Mouse (Mus musculus): ENCODE results near the gene Gm4491. TPM values are rescaled to one million over a fixed set of nuclear protein-coding genes. Genes with fewer than 3 reads are reported as not detected.
"Not testable (repeated sequence)": the region's sequence is repeated elsewhere in the genome, so short reads cannot be mapped to it uniquely, and the experiment has no call there.

The Gm4491 gene
- polyA plus RNA-seq, 1 experiment from 2014 or later = not detected

GRCm38 (mm10) chr14:57075537-57075936 lies 40.1 kb downstream of the Gm4491 start:
- no peaks in the 10 kb centered on the region for H3K4me1 ChIP-seq
- no peaks in the 10 kb centered on the region for H3K27me3 ChIP-seq
- 81% methylated on average over 6 of the region's 6 CpGs for WGBS
- H3K4me2 ChIP-seq (replicated peaks) = no peak overlapping the region
- no peaks in the 10 kb centered on the region for H3K9me3 ChIP-seq
- no peak overlapping the region for H3K27ac ChIP-seq
- no peak for ATAC-seq (ENCODE audit: insufficient number of reproducible peaks, insufficient read depth, low FRiP score, low TSS enrichment)
- no peaks in the 10 kb centered on the region for H3K36me3 ChIP-seq
- no peak overlapping the region for H3K9ac ChIP-seq
- H3K4me3 ChIP-seq = no peak overlapping the region

- H3K27ac ChIP-seq; H3K9ac ChIP-seq; H3K4me3 ChIP-seq; H3K36me3 ChIP-seq; H3K27me3 ChIP-seq; H3K4me2 ChIP-seq (replicated peaks); H3K9me3 ChIP-seq; ATAC-seq (ENCODE audit: insufficient number of reproducible peaks, insufficient read depth, low FRiP score, low TSS enrichment); H3K4me1 ChIP-seq: not testable (repeated sequence)
- 0% methylated on average over 2 of the region's 2 CpGs for WGBS
These were observed 45.8 kb downstream of the Gm4491 start for GRCm38 (mm10) chr14:57069906-57070305.

GRCm38 (mm10) chr14:57066053-57066452 lies 49.6 kb downstream of the Gm4491 start:
- H3K9ac ChIP-seq = no peak overlapping the region
- H3K4me2 ChIP-seq (replicated peaks) = no peak overlapping the region
- no peak overlapping the region for H3K4me3 ChIP-seq
- no peaks in the 10 kb centered on the region for H3K27me3 ChIP-seq
- no peaks in the 10 kb centered on the region for H3K4me1 ChIP-seq
- no peaks in the 10 kb centered on the region for H3K9me3 ChIP-seq
- ATAC-seq (ENCODE audit: insufficient number of reproducible peaks, insufficient read depth, low FRiP score, low TSS enrichment) = no peak
- H3K27ac ChIP-seq = no peak overlapping the region
- H3K36me3 ChIP-seq = no peaks in the 10 kb centered on the region

Other genes with a start within 250 kb of the Gm4491 start
- gene Zmym2, start 229.2 kb downstream of the Gm4491 start, polyA plus RNA-seq (2016; fragmentation: Nextera tagmentation; extraction: Ambion mirVana) = 68.5 and 69.8 TPM in 2 replicates
- gene Gja3, start 57.8 kb downstream of the Gm4491 start, polyA plus RNA-seq (2016; fragmentation: Nextera tagmentation; extraction: Ambion mirVana) = 2.1 and 4.1 TPM in 2 replicates
- 28.4 and 37.5 TPM in 2 replicates for gene Gjb2, start 11.2 kb downstream of the Gm4491 start, polyA plus RNA-seq (2016; fragmentation: Nextera tagmentation; extraction: Ambion mirVana)
- 11.8 and 15.2 TPM in 2 replicates for gene Gjb6, start 17.7 kb upstream of the Gm4491 start, polyA plus RNA-seq (2016; fragmentation: Nextera tagmentation; extraction: Ambion mirVana)

Measured in embryonic facial prominence, embryonic 12.5 days (tissue).